Mouse (Mus musculus) heart, postnatal 36 days (tissue): ENCODE results near the gene Gucy2c. TPM values are rescaled to one million over a fixed set of nuclear protein-coding genes. Genes with fewer than 3 reads are reported as not detected.
A peak's percentile ranks its signal among the peaks of the same experiment; 100 is the strongest.

Source experiments
- DNase-seq, 2 experiments: peaks; one replicate each; pipeline ENCODE4 v3.0.0; 2021 to 2022
- intact Hi-C: fragments of 180-260 bp; cut with DNase I; formaldehyde crosslinking; loops from one replicate; pipeline ENCODE4 v1.15.1; 2025
- total RNA-seq, 2 experiments: library from RNA; stranded (reverse); gene quantifications; 2 replicates each; pipeline ENCODE4 v1.2.3; 2021

Gucy2c gene
- total RNA-seq, 2 experiments from 2014 or later, result not detected

GRCm38 (mm10) chr6:136742352-136743118 lies 39.0 kb downstream of the Gucy2c start:
- intact Hi-C loops, result loop anchor here (1.0 to 5.0 kb wide), 2 partner anchors 122 to 320 kb away; no protein-coding TSS in a partner anchor
- peak; percentile 83 to 88 for DNase-seq

GRCm38 (mm10) chr6:136741281-136741680 lies 40.3 kb downstream of the Gucy2c start:
- intact Hi-C loops, result loop anchor here (5.0 kb wide), 1 partner anchor 319 kb away; no protein-coding TSS in a partner anchor
- DNase-seq, result no peak

GRCm38 (mm10) chr6:136735766-136736165 lies 45.8 kb downstream of the Gucy2c start:
- intact Hi-C loops, result no loop called here
- no peak for DNase-seq

- intact Hi-C loops, result no loop called here
- DNase-seq, result no peak
Measured at GRCm38 (mm10) chr6:136728144-136728543, 53.4 kb downstream of the Gucy2c start.

- intact Hi-C loops, result no loop called here
- DNase-seq, result no peak
Measured at GRCm38 (mm10) chr6:136723171-136723570, 58.4 kb downstream of the Gucy2c start.

GRCm38 (mm10) chr6:136722565-136722964 lies 59.0 kb downstream of the Gucy2c start:
- no peak for DNase-seq
- intact Hi-C loops, result loop anchor here (1.0 kb wide), 2 partner anchors 101 to 300 kb away; no protein-coding TSS in a partner anchor

- DNase-seq, result peak; percentile 52 to 67
- intact Hi-C loops, result loop anchor here (1.0 kb wide), 2 partner anchors 101 to 300 kb away; no protein-coding TSS in a partner anchor
Measured at GRCm38 (mm10) chr6:136721925-136722324, 59.6 kb downstream of the Gucy2c start.

- no peak for DNase-seq
- intact Hi-C loops, result no loop called here
Measured at GRCm38 (mm10) chr6:136720436-136720835, 61.1 kb downstream of the Gucy2c start.

- DNase-seq, result no peak
- intact Hi-C loops, result no loop called here
Measured at GRCm38 (mm10) chr6:136715881-136716431, 65.6 kb downstream of the Gucy2c start.

GRCm38 (mm10) chr6:136714097-136714496 lies 67.5 kb downstream of the Gucy2c start:
- intact Hi-C loops, result no loop called here
- no peak for DNase-seq

- DNase-seq, result no peak
- intact Hi-C loops, result no loop called here
Measured at GRCm38 (mm10) chr6:136710408-136710807, 71.2 kb downstream of the Gucy2c start.

GRCm38 (mm10) chr6:136708597-136708996 lies 73.0 kb downstream of the Gucy2c start:
- intact Hi-C loops, result no loop called here
- no peak for DNase-seq

- intact Hi-C loops, result no loop called here
- DNase-seq, result no peak
Measured at GRCm38 (mm10) chr6:136701878-136702277, 79.7 kb downstream of the Gucy2c start.

GRCm38 (mm10) chr6:136701185-136701584 lies 80.4 kb downstream of the Gucy2c start:
- intact Hi-C loops, result no loop called here

GRCm38 (mm10) chr6:136691314-136691713 lies 90.3 kb downstream of the Gucy2c start:
- DNase-seq, result no peak
- intact Hi-C loops, result no loop called here

More at GRCm38 (mm10) chr6:136701185-136701584, 80.4 kb downstream of the Gucy2c start:
- DNase-seq, result no peak

- no peak for DNase-seq
- intact Hi-C loops, result no loop called here
Measured at GRCm38 (mm10) chr6:136690527-136690926, 91.0 kb downstream of the Gucy2c start.

- no peak for DNase-seq
- intact Hi-C loops, result no loop called here
Measured at GRCm38 (mm10) chr6:136689790-136690413, 91.7 kb downstream of the Gucy2c start.

- intact Hi-C loops, result no loop called here
- DNase-seq, result no peak
Measured at GRCm38 (mm10) chr6:136685433-136685832, 96.1 kb downstream of the Gucy2c start.

GRCm38 (mm10) chr6:136683410-136684334 lies 97.9 kb downstream of the Gucy2c start:
- peak; percentile 14 for DNase-seq
- intact Hi-C loops, result no loop called here

GRCm38 (mm10) chr6:136679381-136679780 lies 102.2 kb downstream of the Gucy2c start:
- intact Hi-C loops, result no loop called here
- no peak for DNase-seq
